Mouse (Mus musculus) intestine, embryonic 14.5 days (tissue): ENCODE data around the gene Lrrc43. TPM values are rescaled to one million over a fixed set of nuclear protein-coding genes. Genes with fewer than 3 reads are reported as not detected.

Experiments
- ATAC-seq: fragments of 200-750 bp; cut with Nextera tagmentation; replicated peaks from 2 replicates; pipeline ENCODE4 v1.8.0; 2017; ENCODE audit warnings: low read depth, moderate number of reproducible peaks, moderate TSS enrichment, moderate library complexity; ENCODE audit not compliant: low FRiP score, low TSS enrichment
- DNase-seq: peaks from one replicate; pipeline ENCODE4 v3.0.0-alpha.2; 2018; ENCODE audit warnings: low spot score
- H3K27ac ChIP-seq: fragments of 300-500 bp; sonication (generic); 2 replicates; pipeline ENCODE4 v1.5.1; 2014; ENCODE audit warnings: low read depth, mild to moderate bottlenecking, control low read depth
- H3K27me3 ChIP-seq: fragments of 300-500 bp; sonication (generic); replicated peaks from 2 replicates; pipeline ENCODE4 v1.6.1; 2014; ENCODE audit warnings: low read length, control low read depth; ENCODE audit not compliant: control insufficient read depth, insufficient read depth
- H3K36me3 ChIP-seq: fragments of 300-500 bp; sonication (generic); 2 replicates; pipeline ENCODE4 v1.6.1; 2014; ENCODE audit warnings: low read length, control low read depth; ENCODE audit not compliant: control insufficient read depth, insufficient read depth
- H3K4me1 ChIP-seq: fragments of 300-500 bp; sonication (generic); replicated peaks from 2 replicates; pipeline ENCODE4 v1.6.1; 2014; ENCODE audit warnings: low read length, control low read depth, mixed read lengths; ENCODE audit not compliant: control insufficient read depth, insufficient read depth
- H3K4me2 ChIP-seq: fragments of 300-500 bp; sonication (generic); 2 replicates; pipeline ENCODE4 v1.6.1; 2014; ENCODE audit warnings: low read length
- H3K4me3 ChIP-seq: fragments of 300-500 bp; sonication (generic); 2 replicates; pipeline ENCODE4 v1.5.1; 2014; ENCODE audit warnings: low read depth, low read length, control low read depth, mixed read lengths
- H3K9ac ChIP-seq: fragments of 300-500 bp; sonication (generic); 2 replicates; pipeline ENCODE4 v1.6.1; 2014; ENCODE audit warnings: mild to moderate bottlenecking, low read length
- H3K9me3 ChIP-seq: fragments of 300-500 bp; sonication (generic); 2 replicates; pipeline ENCODE4 v1.6.1; 2016; ENCODE audit warnings: low read length, control low read depth; ENCODE audit not compliant: control insufficient read depth
- WGBS: fragments of 180-500 bp; shearing (Covaris S2); extraction: QIAGEN DNeasy Blood & Tissue Kit; methylation state at CpG from one replicate; pipeline ENCODE4 v1.1.7; 2014; 5-methylcytosine and 5-hydroxymethylcytosine counted together
- polyA plus RNA-seq: library from polyadenylated mRNA; unstranded; fragments of >200 nt; fragmentation: Nextera tagmentation; extraction: Ambion mirVana; gene quantifications from 2 replicates; pipeline ENCODE4 v1.2.1, GENCODE M21; 2014

Gene Lrrc43
- polyA plus RNA-seq: not detected in 2 replicates

- Histone ChIP-seq H3K4me1 (no peaks in the 10 kb centered on the region), H3K36me3 (no peaks in the 10 kb centered on the region), H3K9me3 (no peaks in the 10 kb centered on the region), H3K4me2 (peak within 1 kb of the TSS; percentile 35), H3K27ac (no peak within 1 kb of the TSS), H3K27me3 (no peaks in the 10 kb centered on the region), H3K4me3 (no peak within 1 kb of the TSS), H3K9ac (no peak within 1 kb of the TSS)
- DNase-seq (no peak), ATAC-seq (peak; percentile 32; the same call in 1 of the 2 replicates)
- 12% methylated on average over 25 of the region's 25 CpGs for WGBS
Observed at GRCm38 (mm10) chr5:123489112-123489785, at the start of gene Lrrc43, which contains the start of gene Il31. Gene Lrrc43, plus strand, starts transcription at chr5:123489305. Gene Il31, minus strand, starts transcription at chr5:123489489.

GRCm38 (mm10) chr5:123439312-123439711, 49.8 kb upstream of the Lrrc43 start:
- peaks cover 40% of the 10 kb centered on the region for H3K36me3 ChIP-seq
- no peaks in the 10 kb centered on the region for H3K27me3 ChIP-seq
- H3K4me3 ChIP-seq: no peak overlapping the region
- ATAC-seq (no peak), DNase-seq (no peak)
- 83% methylated on average over 1 of the region's 1 CpGs for WGBS
- H3K9me3 ChIP-seq: no peaks in the 10 kb centered on the region
- no peak overlapping the region for H3K4me2 ChIP-seq
- no peak overlapping the region for H3K27ac ChIP-seq
- peaks cover 8% of the 10 kb centered on the region; the same call in 1 of the 2 replicates for H3K4me1 ChIP-seq
- no peak overlapping the region for H3K9ac ChIP-seq

GRCm38 (mm10) chr5:123439941-123440340, 49.2 kb upstream of the Lrrc43 start:
- H3K27me3 ChIP-seq: no peaks in the 10 kb centered on the region
- H3K9me3 ChIP-seq: no peaks in the 10 kb centered on the region
- H3K9ac ChIP-seq: no peak overlapping the region
- no peak overlapping the region for H3K27ac ChIP-seq
- 83% methylated on average over 4 of the region's 4 CpGs for WGBS
- peaks cover 45% of the 10 kb centered on the region for H3K36me3 ChIP-seq
- DNase-seq (no peak), ATAC-seq (no peak)
- no peak overlapping the region for H3K4me3 ChIP-seq
- H3K4me2 ChIP-seq: no peak overlapping the region
- peaks cover 8% of the 10 kb centered on the region; the same call in 1 of the 2 replicates for H3K4me1 ChIP-seq

GRCm38 (mm10) chr5:123440664-123441063, 48.4 kb upstream of the Lrrc43 start:
- peaks cover 52% of the 10 kb centered on the region for H3K36me3 ChIP-seq
- ATAC-seq (no peak), DNase-seq (no peak)
- peaks cover 8% of the 10 kb centered on the region; the same call in 1 of the 2 replicates for H3K4me1 ChIP-seq
- WGBS: 72% methylated on average over 4 of the region's 4 CpGs
- H3K9me3 ChIP-seq: no peaks in the 10 kb centered on the region
- no peaks in the 10 kb centered on the region for H3K27me3 ChIP-seq
- no peak overlapping the region for H3K4me3 ChIP-seq
- no peak overlapping the region for H3K27ac ChIP-seq
- no peak overlapping the region for H3K4me2 ChIP-seq
- no peak overlapping the region for H3K9ac ChIP-seq

- WGBS: 92% methylated on average over 3 of the region's 3 CpGs
- peaks cover 65% of the 10 kb centered on the region for H3K36me3 ChIP-seq
- no peak for ATAC-seq
Observed at GRCm38 (mm10) chr5:123442283-123442682, 46.8 kb upstream of the Lrrc43 start.

GRCm38 (mm10) chr5:123444069-123444468, 45.0 kb upstream of the Lrrc43 start:
- no peak for ATAC-seq
- H3K27me3 ChIP-seq: no peaks in the 10 kb centered on the region
- no peak overlapping the region for H3K4me3 ChIP-seq
- H3K4me1 ChIP-seq: no peaks in the 10 kb centered on the region
- DNase-seq: peak; percentile 86
- H3K27ac ChIP-seq: no peak overlapping the region
- 50% methylated on average over 4 of the region's 4 CpGs for WGBS
- H3K4me2 ChIP-seq: no peak overlapping the region
- no peaks in the 10 kb centered on the region for H3K9me3 ChIP-seq
- H3K9ac ChIP-seq: no peak overlapping the region
- peaks cover 81% of the 10 kb centered on the region for H3K36me3 ChIP-seq

More at GRCm38 (mm10) chr5:123442283-123442682, 46.8 kb upstream of the Lrrc43 start:
- no peaks in the 10 kb centered on the region for H3K27me3 ChIP-seq
- no peaks in the 10 kb centered on the region for H3K9me3 ChIP-seq
- H3K4me1 ChIP-seq: no peaks in the 10 kb centered on the region
- H3K4me3 ChIP-seq: no peak overlapping the region
- DNase-seq: no peak
- no peak overlapping the region for H3K27ac ChIP-seq
- H3K4me2 ChIP-seq: no peak overlapping the region
- no peak overlapping the region for H3K9ac ChIP-seq

- Histone ChIP-seq H3K27ac (no peak overlapping the region), H3K36me3 (peaks cover 88% of the 10 kb centered on the region), H3K4me2 (no peak overlapping the region), H3K4me3 (no peak overlapping the region), H3K9me3 (no peaks in the 10 kb centered on the region), H3K4me1 (no peaks in the 10 kb centered on the region), H3K9ac (no peak overlapping the region), H3K27me3 (no peaks in the 10 kb centered on the region)
- no peak for DNase-seq
- no peak for ATAC-seq
- 90% methylated on average over 5 of the region's 5 CpGs for WGBS
Observed at GRCm38 (mm10) chr5:123444849-123445334, 44.2 kb upstream of the Lrrc43 start.

GRCm38 (mm10) chr5:123451886-123452285, 37.2 kb upstream of the Lrrc43 start:
- DNase-seq: no peak
- no peak for ATAC-seq
- Histone ChIP-seq H3K9ac (no peak overlapping the region), H3K9me3 (no peaks in the 10 kb centered on the region), H3K27ac (no peak overlapping the region), H3K4me3 (no peak overlapping the region), H3K36me3 (peaks cover 86% of the 10 kb centered on the region), H3K4me1 (no peaks in the 10 kb centered on the region), H3K4me2 (no peak overlapping the region), H3K27me3 (no peaks in the 10 kb centered on the region)
- 92% methylated on average over 7 of the region's 7 CpGs for WGBS

GRCm38 (mm10) chr5:123461420-123461819, 27.7 kb upstream of the Lrrc43 start:
- ATAC-seq: no peak
- no peaks in the 10 kb centered on the region for H3K27me3 ChIP-seq
- no peaks in the 10 kb centered on the region for H3K9me3 ChIP-seq
- H3K36me3 ChIP-seq: peaks cover 7% of the 10 kb centered on the region; the same call in 1 of the 2 replicates
- H3K9ac ChIP-seq: no peak overlapping the region
- H3K4me3 ChIP-seq: no peak overlapping the region
- H3K4me1 ChIP-seq: no peaks in the 10 kb centered on the region
- no peak overlapping the region for H3K27ac ChIP-seq
- no peak for DNase-seq
- whole genome bisulfite sequencing: 47% methylated on average over 5 of the region's 5 CpGs
- H3K4me2 ChIP-seq: no peak overlapping the region
